Mouse (Mus musculus) heart, embryonic 16.5 days (tissue): ENCODE data around the gene Tada2b. TPM values are rescaled to one million over a fixed set of nuclear protein-coding genes. Genes with fewer than 3 reads are reported as not detected.

Experiments
- ATAC-seq: fragments of 200-750 bp; cut with Nextera tagmentation; replicated peaks from 2 replicates; pipeline ENCODE4 v1.8.0; 2017; ENCODE audit warnings: moderate number of reproducible peaks; ENCODE audit not compliant: insufficient read depth, low FRiP score; ENCODE audit errors: extremely low read depth
- H3K27ac ChIP-seq: fragments of 300-500 bp; sonication (generic); 2 replicates; pipeline ENCODE4 v1.5.1; 2014; ENCODE audit warnings: mild to moderate bottlenecking, low read length, control low read depth, moderate library complexity
- H3K27me3 ChIP-seq: fragments of 300-500 bp; sonication (generic); 2 replicates; pipeline ENCODE4 v1.6.1; 2014; ENCODE audit warnings: low read length, mixed read lengths; ENCODE audit not compliant: control insufficient read depth, insufficient read depth
- H3K36me3 ChIP-seq: fragments of 300-500 bp; sonication (generic); 2 replicates; pipeline ENCODE4 v1.6.1; 2014; ENCODE audit not compliant: control insufficient read depth, insufficient read depth
- H3K4me1 ChIP-seq: fragments of 300-500 bp; sonication (generic); 2 replicates; pipeline ENCODE4 v1.6.1; 2014; ENCODE audit warnings: low read length, mixed read lengths; ENCODE audit not compliant: control insufficient read depth, insufficient read depth
- H3K4me2 ChIP-seq: fragments of 300-500 bp; sonication (generic); 2 replicates; pipeline ENCODE4 v1.6.1; 2014; ENCODE audit warnings: low read depth, mild to moderate bottlenecking, control low read depth, low read length
- H3K4me3 ChIP-seq: fragments of 300-500 bp; sonication (generic); 2 replicates; pipeline ENCODE4 v1.5.1; 2014; ENCODE audit warnings: mild to moderate bottlenecking, control low read depth, low read length
- H3K9ac ChIP-seq: fragments of 300-500 bp; sonication (generic); 2 replicates; pipeline ENCODE4 v1.6.1; 2014; ENCODE audit warnings: low read length, control low read depth
- H3K9me3 ChIP-seq: fragments of 300-500 bp; sonication (generic); replicated peaks from 2 replicates; pipeline ENCODE4 v1.6.1; 2016; ENCODE audit warnings: low read length; ENCODE audit not compliant: control insufficient read depth
- WGBS: fragments of 180-500 bp; shearing (Covaris S2); extraction: QIAGEN DNeasy Blood & Tissue Kit; methylation state at CpG from one replicate; pipeline ENCODE4 v1.1.7; 2014; 5-methylcytosine and 5-hydroxymethylcytosine counted together
- polyA plus RNA-seq: library from polyadenylated mRNA; unstranded; fragments of >200 nt; fragmentation: Nextera tagmentation; extraction: Ambion mirVana; gene quantifications from 2 replicates; pipeline ENCODE4 v1.2.1, GENCODE M21; 2015

Gene Tada2b
- polyA plus RNA-seq, 1 experiment from 2014 or later = 1.7 TPM

DNA sequence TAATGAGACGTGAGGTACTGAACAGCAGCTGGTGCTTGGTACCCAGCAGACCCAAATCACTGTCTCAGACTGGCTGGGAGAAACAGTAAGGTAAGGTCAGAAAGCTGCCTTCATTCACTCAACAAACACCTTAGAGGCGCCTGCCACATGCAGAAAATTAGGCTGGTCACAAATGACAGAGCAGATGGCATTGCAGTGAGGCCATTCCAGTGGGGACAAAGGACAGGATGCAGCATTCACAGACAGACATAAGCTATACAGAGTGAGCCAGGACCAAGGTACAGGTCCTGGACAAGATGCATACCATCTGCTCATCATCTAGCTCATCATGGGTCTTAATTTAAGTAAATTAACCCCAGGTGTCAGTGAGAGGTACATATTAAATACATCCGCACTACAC, 33.5 kb upstream of the Tada2b start:
- no peak for ATAC-seq
- no peaks in the 10 kb centered on the region for H3K9me3 ChIP-seq
- H3K36me3 ChIP-seq = peaks cover 30% of the 10 kb centered on the region
- H3K4me3 ChIP-seq = no peak overlapping the region
- H3K27me3 ChIP-seq = no peaks in the 10 kb centered on the region
- 91% methylated on average over 3 of the region's 3 CpGs for WGBS
- H3K9ac ChIP-seq = no peak overlapping the region
- H3K4me2 ChIP-seq = no peak overlapping the region
- no peaks in the 10 kb centered on the region for H3K4me1 ChIP-seq
- H3K27ac ChIP-seq = no peak overlapping the region

DNA sequence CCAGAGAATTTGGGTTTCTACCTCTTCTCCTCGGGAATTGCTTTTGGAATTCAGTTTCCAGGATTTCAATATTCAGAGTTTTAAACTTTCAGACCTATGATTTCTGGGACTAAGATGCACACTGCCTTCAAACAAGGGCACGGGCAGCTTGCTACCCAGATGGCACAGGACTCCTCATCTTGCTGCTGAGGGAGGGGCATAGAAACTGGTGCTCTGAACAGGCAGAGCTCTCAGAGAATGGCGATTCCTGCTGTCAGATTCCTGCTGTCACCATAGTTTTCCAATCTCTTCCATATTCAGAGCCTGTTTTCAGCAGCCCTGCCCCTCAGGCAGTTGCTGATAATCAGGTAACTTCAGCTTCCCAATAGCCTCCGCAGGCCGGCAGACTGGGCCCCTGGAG, 31.5 kb upstream of the Tada2b start:
- Histone ChIP-seq H3K4me3 (no peak overlapping the region), H3K27ac (no peak overlapping the region), H3K9me3 (no peaks in the 10 kb centered on the region), H3K4me1 (no peaks in the 10 kb centered on the region), H3K36me3 (peaks cover 29% of the 10 kb centered on the region), H3K27me3 (no peaks in the 10 kb centered on the region), H3K9ac (no peak overlapping the region), H3K4me2 (no peak overlapping the region)
- 67% methylated on average over 5 of the region's 5 CpGs for WGBS
- ATAC-seq = no peak

- H3K9ac ChIP-seq = no peak overlapping the region
- no peaks in the 10 kb centered on the region for H3K27me3 ChIP-seq
- no peaks in the 10 kb centered on the region for H3K4me1 ChIP-seq
- H3K4me3 ChIP-seq = no peak overlapping the region
- no peak for ATAC-seq
- no peak overlapping the region for H3K4me2 ChIP-seq
- no peaks in the 10 kb centered on the region for H3K9me3 ChIP-seq
- WGBS = 92% methylated on average over 1 of the region's 1 CpGs
- H3K27ac ChIP-seq = no peak overlapping the region
- peaks cover 28% of the 10 kb centered on the region for H3K36me3 ChIP-seq
These were observed 31.0 kb upstream of the Tada2b start for GRCm38 (mm10) chr5:36515126-36515525.

GRCm38 (mm10) chr5:36510956-36511355, 26.9 kb upstream of the Tada2b start:
- WGBS = 90% methylated on average over 2 of the region's 2 CpGs
- Histone ChIP-seq H3K4me3 (no peak overlapping the region), H3K27me3 (no peaks in the 10 kb centered on the region), H3K27ac (no peak overlapping the region), H3K36me3 (peaks cover 21% of the 10 kb centered on the region; the same call in 1 of the 2 replicates), H3K4me1 (no peaks in the 10 kb centered on the region), H3K4me2 (no peak overlapping the region), H3K9ac (no peak overlapping the region), H3K9me3 (no peaks in the 10 kb centered on the region)
- ATAC-seq = no peak

- no peak for ATAC-seq
- H3K27me3 ChIP-seq = no peaks in the 10 kb centered on the region
- no peak overlapping the region for H3K4me3 ChIP-seq
- H3K4me2 ChIP-seq = no peak overlapping the region
- H3K4me1 ChIP-seq = no peaks in the 10 kb centered on the region
- no peaks in the 10 kb centered on the region for H3K9me3 ChIP-seq
- H3K36me3 ChIP-seq = peaks cover 24% of the 10 kb centered on the region
- 92% methylated on average over 10 of the region's 10 CpGs for WGBS
- H3K27ac ChIP-seq = no peak overlapping the region
- H3K9ac ChIP-seq = no peak overlapping the region
These were observed 24.3 kb upstream of the Tada2b start for GRCm38 (mm10) chr5:36508351-36508750.

DNA sequence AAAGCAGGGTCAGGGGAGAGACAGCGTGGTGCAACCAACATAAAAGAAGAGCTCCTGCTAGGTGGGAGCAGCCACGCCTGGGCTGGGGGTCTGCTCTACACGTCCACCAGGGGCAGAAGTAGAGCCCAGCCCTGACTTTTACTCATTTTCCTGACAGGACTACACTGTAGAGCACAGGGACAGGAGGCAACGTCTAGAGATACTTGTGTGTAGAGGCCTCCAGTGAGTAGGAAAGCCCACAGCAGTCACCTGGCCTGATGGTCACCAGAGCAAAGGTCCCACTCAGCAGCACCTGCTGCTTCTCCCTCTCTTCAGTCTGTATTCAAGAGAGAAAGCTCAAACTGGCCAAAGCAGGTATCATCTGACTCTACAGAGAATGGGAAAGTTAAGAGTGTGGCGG, 21.6 kb upstream of the Tada2b start:
- WGBS = 82% methylated on average over 5 of the region's 5 CpGs
- Histone ChIP-seq H3K9me3 (no peaks in the 10 kb centered on the region), H3K27ac (no peak overlapping the region), H3K4me2 (no peak overlapping the region), H3K36me3 (peaks cover 24% of the 10 kb centered on the region), H3K4me3 (no peak overlapping the region), H3K9ac (no peak overlapping the region), H3K27me3 (no peaks in the 10 kb centered on the region), H3K4me1 (no peaks in the 10 kb centered on the region)
- ATAC-seq = no peak

DNA sequence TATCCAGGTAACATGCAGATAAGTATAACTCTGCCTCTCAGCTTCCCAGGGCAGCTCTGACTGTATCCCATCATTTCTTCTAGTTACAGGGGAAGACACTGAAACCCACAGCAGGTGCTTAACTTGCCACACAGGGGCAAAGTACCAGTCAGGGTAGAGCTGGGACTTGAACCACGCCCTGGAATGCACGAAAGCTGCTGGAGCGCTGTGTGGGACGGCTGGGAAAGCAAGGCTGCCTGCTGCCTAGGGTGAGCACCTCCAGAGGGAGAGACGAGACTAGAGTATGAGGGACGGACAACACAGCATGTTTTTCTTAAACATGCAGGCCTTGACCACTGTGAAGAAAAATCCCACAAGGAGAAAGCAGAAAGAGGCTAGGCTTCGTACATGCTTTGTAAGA, 21.1 kb upstream of the Tada2b start:
- H3K36me3 ChIP-seq = peaks cover 24% of the 10 kb centered on the region
- H3K9me3 ChIP-seq = no peaks in the 10 kb centered on the region
- H3K4me3 ChIP-seq = no peak overlapping the region

GRCm38 (mm10) chr5:36494709-36495108, 10.6 kb upstream of the Tada2b start:
- no peak overlapping the region for H3K4me3 ChIP-seq
- no peak overlapping the region for H3K9ac ChIP-seq
- no peaks in the 10 kb centered on the region for H3K4me1 ChIP-seq
- no peaks in the 10 kb centered on the region for H3K27me3 ChIP-seq
- H3K9me3 ChIP-seq = no peaks in the 10 kb centered on the region
- no peak overlapping the region for H3K4me2 ChIP-seq
- peaks cover 25% of the 10 kb centered on the region for H3K36me3 ChIP-seq
- ATAC-seq = no peak
- WGBS = 93% methylated on average over 9 of the region's 9 CpGs
- no peak overlapping the region for H3K27ac ChIP-seq

More for the DNA sequence above, 21.1 kb upstream of the Tada2b start:
- Histone ChIP-seq H3K4me2 (no peak overlapping the region), H3K27ac (no peak overlapping the region), H3K27me3 (no peaks in the 10 kb centered on the region), H3K9ac (no peak overlapping the region), H3K4me1 (no peaks in the 10 kb centered on the region)
- WGBS = 88% methylated on average over 7 of the region's 7 CpGs
- ATAC-seq = no peak

DNA sequence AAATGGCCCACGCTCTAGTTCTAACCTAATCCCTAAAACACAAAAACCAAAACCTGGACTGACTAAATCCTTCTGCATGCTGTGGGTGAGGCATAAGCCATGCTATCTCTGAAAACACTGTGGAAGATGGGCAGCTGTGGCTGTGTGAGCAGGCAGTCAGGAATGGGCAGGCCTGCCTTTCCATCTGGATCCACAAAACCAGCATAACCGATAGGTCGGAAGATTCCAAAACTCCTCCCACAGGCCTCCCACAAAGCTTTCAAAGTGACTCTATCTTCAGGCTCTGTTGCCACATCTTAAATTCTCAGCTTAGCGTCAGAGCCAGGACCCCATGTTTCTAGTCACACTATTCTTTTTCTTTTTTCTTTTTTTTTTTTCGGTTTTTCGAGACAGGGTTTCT, 9.8 kb upstream of the Tada2b start:
- no peak for ATAC-seq
- Histone ChIP-seq H3K4me3 (no peak overlapping the region), H3K9ac (no peak overlapping the region), H3K27ac (no peak overlapping the region), H3K4me1 (no peaks in the 10 kb centered on the region), H3K4me2 (no peak overlapping the region), H3K27me3 (no peaks in the 10 kb centered on the region), H3K36me3 (peaks cover 25% of the 10 kb centered on the region), H3K9me3 (no peaks in the 10 kb centered on the region)
- WGBS = 80% methylated on average over 6 of the region's 6 CpGs

DNA sequence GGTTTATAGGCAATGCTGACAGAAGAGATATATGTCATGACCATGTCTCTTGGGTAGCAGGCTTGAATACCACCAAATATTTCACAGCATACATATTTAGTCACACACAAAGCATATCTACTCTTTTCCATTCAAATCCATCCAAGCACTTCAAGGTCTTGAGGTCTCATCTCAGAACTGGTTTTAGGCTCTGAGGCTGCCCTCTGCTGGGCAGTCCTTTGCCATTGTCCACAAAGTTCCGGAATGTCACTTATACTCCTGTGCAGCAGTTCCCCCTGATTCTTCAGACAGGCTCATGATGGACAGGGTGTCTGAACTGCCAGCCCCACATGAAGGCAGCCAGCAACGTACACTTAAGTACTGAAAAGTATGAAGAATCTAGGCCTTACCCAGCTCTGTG, 5.1 kb upstream of the Tada2b start:
- Histone ChIP-seq H3K27ac (no peak overlapping the region), H3K4me3 (no peak overlapping the region), H3K9ac (no peak overlapping the region), H3K36me3 (peaks cover 12% of the 10 kb centered on the region; the same call in 1 of the 2 replicates), H3K27me3 (peaks cover 10% of the 10 kb centered on the region; the same call in 1 of the 2 replicates), H3K9me3 (no peaks in the 10 kb centered on the region), H3K4me1 (peaks cover 8% of the 10 kb centered on the region), H3K4me2 (no peak overlapping the region)
- ATAC-seq = no peak
- WGBS = 42% methylated on average over 2 of the region's 2 CpGs
